11 mouse cellular contexts compared by ENCODE assay signal in the genomic region with DNA sequence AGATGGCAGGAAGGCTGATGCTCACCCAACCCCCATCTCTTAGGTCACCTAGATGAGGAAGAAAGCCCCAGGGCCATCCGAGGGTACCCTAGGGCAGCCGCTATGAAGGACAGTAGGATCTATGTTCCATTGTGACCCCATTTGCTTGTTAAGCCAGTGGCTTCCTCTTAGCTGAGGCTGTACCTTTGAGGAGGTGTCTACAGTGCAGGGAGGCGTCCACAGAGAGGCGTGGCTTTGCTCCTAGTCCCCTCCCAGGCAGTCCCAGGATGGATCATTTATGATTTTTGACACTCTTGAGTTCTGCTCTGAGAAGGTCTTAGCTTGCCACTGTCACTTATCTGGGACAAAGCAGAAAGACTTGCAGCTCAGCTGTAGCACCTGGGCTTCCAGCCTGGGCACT. TPM values are rescaled to one million over a fixed set of nuclear protein-coding genes. Genes with fewer than 3 reads are reported as not detected.
DNase-seq lines count a peak whose midpoint lies in the region; ATAC-seq and TF ChIP-seq lines count a peak whose summit lies in the region.
"Had no signal": no experiment of that assay in that cellular context is flagged by ENCODE, and none has a peak within 500 bp of the region (broad histone marks: within the 10 kb centered on the region; RNA-seq: fewer than 3 reads in every experiment).

No protein-coding gene starts in this region.

- no peak overlapping the region for H3K4me3 ChIP-seq in lung, embryonic 14.5 days (ENCODE audit: low read depth, low read length)

- ATAC-seq in lung, embryonic 14.5 days (ENCODE audit: insufficient read depth), result no peak
- ATAC-seq in neutrophil, adult 5-6 weeks (ENCODE audit: extremely low read depth, insufficient number of reproducible peaks, low FRiP score, poor library complexity, severe bottlenecking), result peak; percentile 4; the same call in 1 of the 2 replicates
- ATAC-seq: forebrain, postnatal 0 days had no signal

- no peak overlapping the region for H3K4me2 ChIP-seq in lung, embryonic 14.5 days

- TF ChIP-seq CTCF in lung, embryonic 14.5 days (IDR thresholded peaks at IDR 0.05; ENCODE audit: low read depth), result no peak

- H3K36me3 ChIP-seq in lung, embryonic 14.5 days (ENCODE audit: insufficient read depth), result no peaks in the 10 kb centered on the region

- no peaks in the 10 kb centered on the region for H3K9me3 ChIP-seq in lung, embryonic 14.5 days (ENCODE audit: low read depth, low read length)

- no peaks in the 10 kb centered on the region for H3K27me3 ChIP-seq in lung, embryonic 14.5 days (ENCODE audit: insufficient read depth, low read length)
- H3K27me3 ChIP-seq: CH12.LX had no signal

- no peak overlapping the region for H3K9ac ChIP-seq in lung, embryonic 14.5 days
- H3K9ac ChIP-seq: forebrain, postnatal 0 days had no signal

- DNase-seq in gastrocnemius, postnatal 25 days, result peak; percentile 5
- no peak for DNase-seq in gastrocnemius, adult 18-20 months (ENCODE audit: low spot score)
- no peak for DNase-seq in lung, embryonic 14.5 days
- no peak for DNase-seq in lung, postnatal 25 days (ENCODE audit: low spot score)
- peak; percentile 69 for DNase-seq in induced T-regulatory cell, adult 2 months (ENCODE audit: low read depth)
- no peak for DNase-seq in adrenal gland, adult 2 months
- no peak for DNase-seq in right cerebral cortex, postnatal 36 days (ENCODE audit: low spot score in 2 of 2)
- DNase-seq: forebrain, postnatal 0 days had no signal

- peak overlapping the region; percentile 3; the same call in 1 of the 2 replicates for H3K27ac ChIP-seq in lung, embryonic 14.5 days (ENCODE audit: low read depth)

- 82% methylated on average over 4 of the region's 4 CpGs for WGBS in lung, embryonic 14.5 days

- peaks cover 14% of the 10 kb centered on the region for H3K4me1 ChIP-seq in lung, embryonic 14.5 days (ENCODE audit: insufficient read depth)

RNA-seq across cellular contexts. Expression of a gene that starts 5.7 kb away (rescaled TPM):
- total RNA-seq in gastrocnemius, postnatal 25 days (2021), result 1 to 10 TPM; 2.6 to 3.2 TPM
- 1 to 10 TPM; 2.2 to 4.4 TPM for total RNA-seq in gastrocnemius, adult 18-20 months (2021)
- 1.9 and 2.0 TPM in 2 replicates for polyA plus RNA-seq in lung, embryonic 14.5 days (2014; fragmentation: Nextera tagmentation; extraction: Ambion mirVana)
- total RNA-seq in neutrophil, adult 5-6 weeks (2017), result 193 and 200 TPM in 2 replicates
- 10 to 100 TPM; 11.2 to 13.1 TPM for total RNA-seq in adrenal gland, adult 2 months (2021)
- 6.0 and 6.7 TPM in 2 replicates for polyA plus RNA-seq in adrenal gland, adult 2 months (2012; rRNA removed)

RNA-seq across cellular contexts. Expression of a gene that starts 7.0 kb away (rescaled TPM):
- total RNA-seq in gastrocnemius, postnatal 25 days (2021), result 1 to 10 TPM in 1 of 2 experiments, under 1 TPM in 1; 0.75 to 1.0 TPM
- 1 to 10 TPM; 1.8 to 2.6 TPM for total RNA-seq in gastrocnemius, adult 18-20 months (2021)
- polyA plus RNA-seq in lung, embryonic 14.5 days (2014; fragmentation: Nextera tagmentation; extraction: Ambion mirVana), result 0.37 TPM in 1 of 2 replicates, not detected in the other
- 4.5 and 4.9 TPM in 2 replicates for total RNA-seq in neutrophil, adult 5-6 weeks (2017)
- 1 to 10 TPM in 1 of 2 experiments, under 1 TPM in 1; 0.66 to 1.8 TPM for total RNA-seq in adrenal gland, adult 2 months (2021)
- polyA plus RNA-seq in adrenal gland, adult 2 months (2012; rRNA removed), result not detected in 2 replicates
- total RNA-seq: forebrain, postnatal 0 days had no signal
- polyA plus RNA-seq: neural tube, embryonic 14.5 days had no signal

Comparison
In these comparisons a context has a peak if more than half of its experiments do, and no peak if none do; other contexts are left out.
1. DNase-seq: peak in gastrocnemius, postnatal 25 days (single experiment) and induced T-regulatory cell, adult 2 months (single experiment); none in gastrocnemius, adult 18-20 months (single experiment), lung, embryonic 14.5 days (single experiment), lung, postnatal 25 days (single experiment), adrenal gland, adult 2 months (single experiment) and right cerebral cortex, postnatal 36 days (0 of 2).
2. RNA of a gene that starts 5.7 kb away (total RNA-seq): 193 to 200 TPM in neutrophil, adult 5-6 weeks; 11.2 to 13.1 TPM in adrenal gland, adult 2 months, 2.2 to 4.4 TPM in gastrocnemius, adult 18-20 months and 2.6 to 3.2 TPM in gastrocnemius, postnatal 25 days; every median in the first group is over 10 times any median in the second.